Mouse (Mus musculus) thymus, adult 2 months (tissue): ENCODE results near the gene Gm21028. TPM values are rescaled to one million over a fixed set of nuclear protein-coding genes. Genes with fewer than 3 reads are reported as not detected.
"Not testable (repeated sequence)": the region's sequence is repeated elsewhere in the genome, so short reads cannot be mapped to it uniquely, and the experiment has no call there.

Experiments used
- DNase-seq: peaks from one replicate; pipeline ENCODE4 v3.0.0; 2021
- H3K27ac ChIP-seq: fragments of 200-500 bp; 2 replicates; pipeline ENCODE4 v1.5.1; 2012; ENCODE audit warnings: low read length, control low read depth; ENCODE audit not compliant: control insufficient read depth, insufficient read depth
- H3K27me3 ChIP-seq: fragments of 200-500 bp; 2 replicates; pipeline ENCODE4 v1.6.1; 2012; ENCODE audit warnings: mild to moderate bottlenecking, low read length, moderate library complexity, mixed read lengths; ENCODE audit not compliant: control insufficient read depth, insufficient read depth
- H3K36me3 ChIP-seq: fragments of 200-500 bp; 2 replicates; pipeline ENCODE4 v1.6.1; 2012; ENCODE audit warnings: mild to moderate bottlenecking, low read length, moderate library complexity; ENCODE audit not compliant: control insufficient read depth, insufficient read depth
- H3K4me1 ChIP-seq: fragments of 200-500 bp; replicated peaks from 2 replicates; pipeline ENCODE4 v1.6.1; 2012; ENCODE audit warnings: low read length; ENCODE audit not compliant: control insufficient read depth, insufficient read depth
- H3K4me3 ChIP-seq: fragments of 200-500 bp; 2 replicates; pipeline ENCODE4 v1.5.1; 2012; ENCODE audit warnings: mild to moderate bottlenecking, low read length, control low read depth, moderate library complexity; ENCODE audit not compliant: control insufficient read depth, insufficient read depth
- CTCF ChIP-seq: fragments of 200-500 bp; IDR thresholded peaks from 2 replicates; pipeline ENCODE4 v1.5.1; 2012; ENCODE audit warnings: mild to moderate bottlenecking, control low read depth, low read length, moderate library complexity, borderline replicate concordance; ENCODE audit not compliant: control insufficient read depth, poor library complexity, insufficient read depth; ENCODE audit errors: extremely low read depth
- POLR2A ChIP-seq: fragments of 200-500 bp; IDR thresholded peaks from 2 replicates; pipeline ENCODE4 v1.6.1; 2012; ENCODE audit warnings: mild to moderate bottlenecking, low read length, control low read depth, moderate library complexity; ENCODE audit not compliant: control insufficient read depth, poor library complexity, insufficient read depth; ENCODE audit errors: extremely low read depth
- WGBS: fragments of 180-500 bp; shearing (Covaris S2); methylation state at CpG from one replicate; pipeline ENCODE4 v1.1.7; 2018; 5-methylcytosine and 5-hydroxymethylcytosine counted together
- polyA plus RNA-seq: library from polyadenylated mRNA; depleted of rRNA; stranded (reverse); fragments of >200 nt; gene quantifications from 2 replicates; pipeline ENCODE4 v1.2.3, GENCODE M21; 2012; rRNA removed

Gm21028 gene
- polyA plus RNA-seq: not detected in 2 replicates

- Histone ChIP-seq H3K4me1 (no peaks in the 10 kb centered on the region), H3K36me3 (no peaks in the 10 kb centered on the region), H3K4me3 (no peak within 1 kb of the TSS), H3K27ac (no peak within 1 kb of the TSS), H3K27me3 (no peaks in the 10 kb centered on the region)
- 97% methylated on average over 5 of the region's 5 CpGs for WGBS
- no peak for TF ChIP-seq CTCF
- TF ChIP-seq POLR2A: no peak
- DNase-seq: no peak
These were observed at the start of gene Gm21028 for GRCm38 (mm10) chr7:42578488-42578887. Gene Gm21028 (minus strand): TSS chr7:42578588.

- not testable (repeated sequence) for H3K36me3 ChIP-seq, DNase-seq, H3K27me3 ChIP-seq, H3K4me3 ChIP-seq, H3K27ac ChIP-seq, H3K4me1 ChIP-seq
These were observed 17.3 kb upstream of the Gm21028 start for GRCm38 (mm10) chr7:42595666-42596065.

- H3K4me1 ChIP-seq, DNase-seq: not testable (repeated sequence)
- 91% methylated on average over 11 of the region's 11 CpGs for whole genome bisulfite sequencing
These were observed 14.0 kb upstream of the Gm21028 start, which contains the start of gene Zfp977 for GRCm38 (mm10) chr7:42592413-42592812. Gene Zfp977 (minus strand): TSS chr7:42592547.

GRCm38 (mm10) chr7:42591311-42591710 lies 12.9 kb upstream of the Gm21028 start:
- not testable (repeated sequence) for DNase-seq, H3K27ac ChIP-seq, H3K4me1 ChIP-seq, H3K4me3 ChIP-seq, H3K36me3 ChIP-seq, H3K27me3 ChIP-seq

More at GRCm38 (mm10) chr7:42592413-42592812, 14.0 kb upstream of the Gm21028 start, which contains the start of gene Zfp977:
- not testable (repeated sequence) for H3K27ac ChIP-seq, H3K4me3 ChIP-seq, H3K27me3 ChIP-seq, H3K36me3 ChIP-seq

GRCm38 (mm10) chr7:42551766-42552165 lies 26.6 kb downstream of the Gm21028 start:
- no peak for DNase-seq
- Histone ChIP-seq H3K4me1 (no peaks in the 10 kb centered on the region), H3K27me3 (no peaks in the 10 kb centered on the region), H3K4me3 (no peak overlapping the region), H3K27ac (no peak overlapping the region), H3K36me3 (no peaks in the 10 kb centered on the region)
- WGBS: 72% methylated on average over 3 of the region's 3 CpGs
- no peak for TF ChIP-seq CTCF
- TF ChIP-seq POLR2A: no peak

Other genes with a start within 250 kb of the Gm21028 start
- gene 4933421I07Rik, start 130.5 kb downstream of the Gm21028 start, polyA plus RNA-seq: not detected in 2 replicates
- 7.8 and 10.6 TPM in 2 replicates for gene Zfp141, start 72.8 kb downstream of the Gm21028 start, polyA plus RNA-seq
- not detected in 2 replicates for gene Zfp977, start 14.0 kb upstream of the Gm21028 start, polyA plus RNA-seq
- gene Zfp976, start 64.0 kb upstream of the Gm21028 start, polyA plus RNA-seq: 0.20 and 0.28 TPM in 2 replicates
- 0.23 and 0.43 TPM in 2 replicates for gene Zfp975, start 114.2 kb upstream of the Gm21028 start, polyA plus RNA-seq
- not detected in 2 replicates for gene Gm17067, start 148.4 kb upstream of the Gm21028 start, polyA plus RNA-seq
- gene Vmn2r62, start 214.9 kb upstream of the Gm21028 start, polyA plus RNA-seq: not detected in 2 replicates